Mouse (Mus musculus) liver, embryonic 14.5 days (tissue): ENCODE data around the gene Gda. TPM values are rescaled to one million over a fixed set of nuclear protein-coding genes. Genes with fewer than 3 reads are reported as not detected.

ENCODE experiments used
- ATAC-seq: fragments of 200-750 bp; cut with Nextera tagmentation; 2 replicates; pipeline ENCODE4 v1.8.0; 2017; ENCODE audit warnings: moderate number of reproducible peaks, mild to moderate bottlenecking, moderate library complexity; ENCODE audit not compliant: insufficient read depth
- DNase-seq, 3 experiments: peaks; one replicate each; pipeline ENCODE4 v3.0.0-alpha.2; 2012 to 2013; ENCODE audit warnings: low read depth in 3 of 3, low spot score in 3 of 3
- H3K27ac ChIP-seq: fragments of 300-500 bp; sonication (generic); 2 replicates; pipeline ENCODE4 v1.5.1; 2014; ENCODE audit warnings: moderate library complexity, mild to moderate bottlenecking, control low read depth, inconsistent platforms
- H3K27me3 ChIP-seq: fragments of 300-500 bp; sonication (generic); 2 replicates; pipeline ENCODE4 v1.6.1; 2014; ENCODE audit warnings: mild to moderate bottlenecking, low read length, moderate library complexity; ENCODE audit not compliant: control insufficient read depth, insufficient read depth
- H3K36me3 ChIP-seq: fragments of 300-500 bp; sonication (generic); replicated peaks from 2 replicates; pipeline ENCODE4 v1.6.1; 2014; ENCODE audit warnings: low read depth; ENCODE audit not compliant: control insufficient read depth, insufficient read depth
- H3K4me1 ChIP-seq, 2 experiments: fragments of 200-500 bp in 1 of 2; fragments of 300-500 bp in 1 of 2; sonication (generic) in 1 of 2; replicated peaks; 2 replicates each; pipeline ENCODE4 v1.6.1; 2012 to 2014; ENCODE audit warnings: antibody characterized with exemption in 1 of 2, inconsistent platforms in 1 of 2, low read length in 1 of 2; ENCODE audit not compliant: control insufficient read depth in 2 of 2, insufficient read depth in 2 of 2
- H3K4me2 ChIP-seq: fragments of 300-500 bp; sonication (generic); 2 replicates; pipeline ENCODE4 v1.6.1; 2014; ENCODE audit warnings: low read depth, mild to moderate bottlenecking, control low read depth, moderate library complexity
- H3K4me3 ChIP-seq, 2 experiments: fragments of 200-500 bp in 1 of 2; fragments of 300-500 bp in 1 of 2; sonication (generic) in 1 of 2; 2 replicates each; pipeline ENCODE4 v1.5.1; 2012 to 2014; ENCODE audit warnings: low read depth in 2 of 2, low read length in 2 of 2, mild to moderate bottlenecking in 2 of 2, control low read depth in 1 of 2, inconsistent platforms in 1 of 2, moderate library complexity in 1 of 2; ENCODE audit not compliant: insufficient read depth in 1 of 2
- H3K9ac ChIP-seq: fragments of 300-500 bp; sonication (generic); replicated peaks from 2 replicates; pipeline ENCODE4 v1.6.1; 2014; ENCODE audit warnings: mild to moderate bottlenecking, control low read depth, moderate library complexity
- H3K9me3 ChIP-seq: fragments of 300-500 bp; sonication (generic); 2 replicates; pipeline ENCODE4 v1.6.1; 2016; ENCODE audit warnings: low read length, mixed read lengths; ENCODE audit not compliant: control insufficient read depth
- CTCF ChIP-seq: IDR thresholded peaks from 2 replicates; pipeline ENCODE4 v1.5.1; 2016; ENCODE audit warnings: antibody characterized with exemption, low read depth, control low read depth
- EP300 ChIP-seq: IDR thresholded peaks from 2 replicates; pipeline ENCODE4 v1.6.1; 2016; ENCODE audit warnings: antibody characterized with exemption, low read depth
- WGBS: fragments of 180-500 bp; shearing (Covaris S2); extraction: QIAGEN DNeasy Blood & Tissue Kit; methylation state at CpG from one replicate; pipeline ENCODE4 v1.1.7; 2014; ENCODE audit not compliant: insufficient replicate concordance; 5-methylcytosine and 5-hydroxymethylcytosine counted together
- polyA plus RNA-seq, 2 experiments: library from polyadenylated mRNA; depleted of rRNA in 1 of 2; stranded (reverse) in 1 of 2; unstranded in 1 of 2; fragments of >200 nt; fragmentation: Nextera tagmentation in 1 of 2; extraction: Ambion mirVana in 1 of 2; gene quantifications; 2 replicates each; pipeline versions ENCODE4 v1.2.1 to v1.2.3; 2012 to 2014

Gene Gda
- polyA plus RNA-seq, 2 experiments, result 0.79 to 0.87 TPM

DNA sequence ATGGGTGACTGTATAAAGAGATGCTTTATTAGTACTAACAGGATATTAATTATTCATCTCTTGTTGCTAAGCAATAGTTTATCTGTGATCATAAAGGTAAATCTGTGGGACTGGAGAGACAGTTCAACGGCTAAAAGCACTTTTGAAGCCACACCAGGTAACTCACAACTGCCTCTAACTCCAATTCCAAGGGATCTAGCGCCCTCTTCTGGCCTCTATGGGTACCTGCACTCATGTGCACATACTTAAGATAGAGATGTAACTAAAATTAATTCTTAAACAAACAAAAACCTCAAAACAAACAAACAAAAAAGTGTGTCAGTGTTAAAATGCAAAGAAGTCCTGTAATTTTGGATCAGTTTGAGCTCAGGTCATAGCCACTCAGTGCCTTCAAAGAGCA lies 101.9 kb downstream of the Gda start:
- Histone ChIP-seq H3K4me2 (no peak overlapping the region), H3K36me3 (no peaks in the 10 kb centered on the region), H3K9ac (no peak overlapping the region), H3K9me3 (no peaks in the 10 kb centered on the region), H3K4me1 (no peaks in the 10 kb centered on the region), H3K27ac (no peak overlapping the region), H3K27me3 (no peaks in the 10 kb centered on the region), H3K4me3 (no peak overlapping the region)
- TF ChIP-seq CTCF (peak; percentile 43), EP300 (no peak)
- WGBS, result 34% methylated on average over 2 of the region's 2 CpGs
- ATAC-seq, result no peak
- DNase-seq, result no peak

DNA sequence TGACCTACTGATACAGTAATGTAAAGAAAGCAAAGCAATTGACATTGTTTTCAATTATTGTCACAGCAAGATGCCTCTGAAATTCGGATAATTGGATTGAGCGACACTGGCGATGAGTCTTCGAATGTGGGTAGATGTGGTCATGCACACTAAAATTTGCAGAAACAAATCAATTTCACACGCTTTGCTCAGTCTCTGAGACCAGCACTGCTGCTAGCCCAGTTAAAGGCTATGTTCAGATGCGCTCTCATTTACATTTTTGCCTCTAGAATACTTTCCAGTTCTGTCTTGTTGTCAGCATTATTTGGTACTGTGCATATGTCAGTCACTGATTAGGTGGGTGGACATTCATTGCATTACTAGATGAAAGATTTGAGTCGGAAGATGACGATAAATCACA lies 102.5 kb downstream of the Gda start:
- ATAC-seq, result no peak
- no peak overlapping the region for H3K9ac ChIP-seq
- no peak overlapping the region for H3K4me3 ChIP-seq
- H3K27ac ChIP-seq, result no peak overlapping the region
- WGBS, result 76% methylated on average over 8 of the region's 8 CpGs
- TF ChIP-seq CTCF, result no peak
- TF ChIP-seq EP300, result no peak
- H3K27me3 ChIP-seq, result no peaks in the 10 kb centered on the region
- no peaks in the 10 kb centered on the region for H3K36me3 ChIP-seq
- DNase-seq, result no peak
- H3K4me1 ChIP-seq, result no peaks in the 10 kb centered on the region
- H3K4me2 ChIP-seq, result no peak overlapping the region
- no peaks in the 10 kb centered on the region for H3K9me3 ChIP-seq

DNA sequence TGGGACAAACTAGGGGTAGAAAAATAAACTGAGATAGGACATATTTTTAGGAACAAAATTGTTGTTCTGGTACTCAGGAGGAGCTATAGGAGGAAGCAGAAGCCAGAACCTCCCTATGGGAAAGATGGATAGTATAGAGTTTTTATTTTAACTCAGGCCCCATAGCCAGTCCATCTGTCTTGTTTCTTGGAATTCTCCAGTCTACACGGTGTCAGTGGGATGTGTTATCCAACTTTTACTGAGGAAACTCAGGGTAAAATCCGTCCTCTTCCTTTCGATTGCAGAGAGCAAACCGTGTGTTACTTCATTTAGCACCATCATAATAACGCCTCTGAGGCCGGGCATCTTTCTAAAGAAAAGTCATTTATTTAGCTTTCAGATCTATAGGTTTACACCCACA lies 104.1 kb downstream of the Gda start:
- TF ChIP-seq EP300 (no peak), CTCF (no peak)
- Histone ChIP-seq H3K36me3 (no peaks in the 10 kb centered on the region), H3K9ac (no peak overlapping the region), H3K27me3 (no peaks in the 10 kb centered on the region), H3K27ac (no peak overlapping the region), H3K4me2 (no peak overlapping the region), H3K4me1 (no peaks in the 10 kb centered on the region), H3K9me3 (no peaks in the 10 kb centered on the region), H3K4me3 (no peak overlapping the region)
- no peak for DNase-seq
- 71% methylated on average over 6 of the region's 6 CpGs for WGBS
- ATAC-seq, result no peak

DNA sequence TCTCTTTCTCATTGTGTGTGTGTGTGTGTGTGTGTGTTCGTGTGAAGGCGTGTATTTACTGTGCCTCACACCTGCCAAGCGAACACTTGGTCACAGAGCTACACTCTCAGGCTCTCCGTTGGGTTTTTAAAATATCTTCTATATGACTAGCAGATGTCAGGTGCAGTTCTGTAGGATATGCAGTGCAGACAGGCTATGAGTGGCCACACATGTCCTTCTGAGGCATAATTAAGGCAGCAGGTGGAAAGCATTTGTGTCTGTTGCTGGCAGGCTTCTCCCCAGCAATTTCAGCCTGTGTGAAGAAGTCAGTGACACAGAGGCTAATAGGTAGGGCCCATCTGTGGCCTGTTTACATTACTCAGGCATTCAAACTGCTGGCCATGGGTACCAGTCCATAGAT lies 104.7 kb downstream of the Gda start:
- Histone ChIP-seq H3K9me3 (no peaks in the 10 kb centered on the region), H3K4me3 (no peak overlapping the region), H3K4me1 (no peaks in the 10 kb centered on the region), H3K9ac (no peak overlapping the region), H3K36me3 (no peaks in the 10 kb centered on the region), H3K4me2 (no peak overlapping the region), H3K27ac (no peak overlapping the region), H3K27me3 (no peaks in the 10 kb centered on the region)
- DNase-seq (no peak), ATAC-seq (no peak)
- TF ChIP-seq CTCF, result no peak
- no peak for TF ChIP-seq EP300
- WGBS, result 64% methylated on average over 4 of the region's 4 CpGs

- H3K27ac ChIP-seq, result no peak overlapping the region
- no peak overlapping the region for H3K4me2 ChIP-seq
- H3K9me3 ChIP-seq, result no peaks in the 10 kb centered on the region
- H3K4me1 ChIP-seq, result no peaks in the 10 kb centered on the region
- 65% methylated on average over 6 of the region's 6 CpGs for WGBS
- no peak overlapping the region for H3K4me3 ChIP-seq
- ATAC-seq, result no peak
- H3K9ac ChIP-seq, result no peak overlapping the region
- DNase-seq, result no peak
- H3K27me3 ChIP-seq, result no peaks in the 10 kb centered on the region
- TF ChIP-seq CTCF (no peak), EP300 (no peak)
- no peaks in the 10 kb centered on the region for H3K36me3 ChIP-seq
Observed at GRCm38 (mm10) chr19:21357792-21358191, 115.5 kb downstream of the Gda start.
